8 mouse cellular contexts compared by ENCODE assay signal in genomic region chr10:79779784-79780663, GRCm38 (mm10). TPM values are rescaled to one million over a fixed set of nuclear protein-coding genes. Genes with fewer than 3 reads are reported as not detected.
A peak's percentile ranks its signal among the peaks of the same experiment; 100 is the strongest.
DNase-seq lines count a peak whose midpoint lies in the region; ATAC-seq and TF ChIP-seq lines count a peak whose summit lies in the region.

No protein-coding gene starts in this region.

- H3K4me3 ChIP-seq in forebrain, embryonic 12.5 days (replicated peaks): peak overlapping the region; percentile 38
- peak overlapping the region; percentile 39 for H3K4me3 ChIP-seq in heart, postnatal 0 days (ENCODE audit: low read depth, low read length)
- peak overlapping the region; percentile 53 for H3K4me3 ChIP-seq in liver, embryonic 16.5 days (ENCODE audit: low read depth, low read length)
- peak overlapping the region; percentile 38 for H3K4me3 ChIP-seq in neural tube, embryonic 13.5 days
- H3K4me3 ChIP-seq in testis, adult 2 months (ENCODE audit: control insufficient read depth, low read depth, low read length): peak overlapping the region; percentile 73

- no peaks in the 10 kb centered on the region for H3K36me3 ChIP-seq in forebrain, embryonic 12.5 days (replicated peaks)
- H3K36me3 ChIP-seq in heart, postnatal 0 days (replicated peaks; ENCODE audit: control insufficient read depth, insufficient read depth, low read length): no peaks in the 10 kb centered on the region
- no peaks in the 10 kb centered on the region for H3K36me3 ChIP-seq in liver, embryonic 16.5 days (ENCODE audit: control insufficient read depth, insufficient read depth)
- no peaks in the 10 kb centered on the region for H3K36me3 ChIP-seq in neural tube, embryonic 13.5 days
- H3K36me3 ChIP-seq in testis, adult 2 months (ENCODE audit: control insufficient read depth, insufficient read depth, low read length): no peaks in the 10 kb centered on the region

- peaks cover 29% of the 10 kb centered on the region for H3K4me1 ChIP-seq in forebrain, embryonic 12.5 days
- H3K4me1 ChIP-seq in heart, postnatal 0 days (ENCODE audit: control insufficient read depth, insufficient read depth): peaks cover 7% of the 10 kb centered on the region
- H3K4me1 ChIP-seq in liver, embryonic 16.5 days (ENCODE audit: control insufficient read depth, low read depth, low read length): peaks cover 23% of the 10 kb centered on the region
- peaks cover 49% of the 10 kb centered on the region for H3K4me1 ChIP-seq in neural tube, embryonic 13.5 days (replicated peaks)
- H3K4me1 ChIP-seq in testis, adult 2 months (ENCODE audit: control insufficient read depth, insufficient read depth, low read length): peaks cover 29% of the 10 kb centered on the region

- TF ChIP-seq EP300 in heart, postnatal 0 days (IDR thresholded peaks at IDR 0.05; ENCODE audit: low read depth): no peak

- peak; percentile 80 for TF ChIP-seq CTCF in heart, postnatal 0 days (IDR thresholded peaks at IDR 0.05; ENCODE audit: low read depth)
- peak; percentile 92 for TF ChIP-seq CTCF in testis, adult 2 months (IDR thresholded peaks at IDR 0.05; ENCODE audit: control insufficient read depth, insufficient read depth, insufficient replicate concordance, low read depth, low read length)

- peaks cover 86% of the 10 kb centered on the region for H3K27me3 ChIP-seq in forebrain, embryonic 12.5 days
- H3K27me3 ChIP-seq in heart, postnatal 0 days (ENCODE audit: control insufficient read depth, insufficient read depth, low read length): peaks cover 13% of the 10 kb centered on the region
- H3K27me3 ChIP-seq in liver, embryonic 16.5 days (ENCODE audit: control insufficient read depth, insufficient read depth, low read depth, low read length): peaks cover 39% of the 10 kb centered on the region
- H3K27me3 ChIP-seq in neural tube, embryonic 13.5 days: peaks cover 78% of the 10 kb centered on the region
- no peaks in the 10 kb centered on the region for H3K27me3 ChIP-seq in testis, adult 2 months (ENCODE audit: control insufficient read depth, insufficient read depth, low read length)

- peak overlapping the region; percentile 64 for H3K4me2 ChIP-seq in forebrain, embryonic 12.5 days
- H3K4me2 ChIP-seq in heart, postnatal 0 days (ENCODE audit: low read depth, low read length): peak overlapping the region; percentile 67
- peak overlapping the region; percentile 77 for H3K4me2 ChIP-seq in liver, embryonic 16.5 days (ENCODE audit: low read depth, low read length)
- peak overlapping the region; percentile 60 for H3K4me2 ChIP-seq in neural tube, embryonic 13.5 days

- no peaks in the 10 kb centered on the region for H3K9me3 ChIP-seq in forebrain, embryonic 12.5 days
- no peaks in the 10 kb centered on the region; the same call in 1 of the 2 replicates for H3K9me3 ChIP-seq in heart, postnatal 0 days (replicated peaks; ENCODE audit: control insufficient read depth, low read length)
- peaks cover under 1% of the 10 kb centered on the region; the same call in 1 of the 2 replicates for H3K9me3 ChIP-seq in liver, embryonic 16.5 days (replicated peaks; ENCODE audit: control insufficient read depth, low read length)
- H3K9me3 ChIP-seq in neural tube, embryonic 13.5 days: peaks cover 4% of the 10 kb centered on the region; the same call in 1 of the 2 replicates

- peak; percentile 89 to 92 for DNase-seq in CD8-positive naive resting alpha-beta T cell, adult 2 months (ENCODE audit: low read depth in 2 of 2, low spot score in 2 of 2)
- peak; percentile 93 for DNase-seq in c-Kit-positive CD71-positive TER-119-positive erythroid progenitor cells, embryonic 14.5 days (ENCODE audit: low spot score)
- peak; percentile 92 for DNase-seq in heart, postnatal 0 days (ENCODE audit: low spot score)
- peak; percentile 99 for DNase-seq in kidney, postnatal 4 days

- ATAC-seq in forebrain, embryonic 12.5 days (ENCODE audit: low FRiP score): peak; percentile 88
- peak; percentile 85 for ATAC-seq in heart, postnatal 0 days (ENCODE audit: insufficient read depth, low read depth)
- peak; percentile 85 for ATAC-seq in liver, embryonic 16.5 days (ENCODE audit: low read depth)
- ATAC-seq in neural tube, embryonic 13.5 days (ENCODE audit: low read depth): peak; percentile 91

- 2% methylated on average over 55 of the region's 55 CpGs for WGBS in forebrain, embryonic 12.5 days
- WGBS in heart, postnatal 0 days: 2% methylated on average over 55 of the region's 55 CpGs
- 1% methylated on average over 55 of the region's 55 CpGs for WGBS in liver, embryonic 16.5 days (ENCODE audit: insufficient replicate concordance)
- 2% methylated on average over 55 of the region's 55 CpGs for WGBS in neural tube, embryonic 13.5 days

- H3K27ac ChIP-seq in forebrain, embryonic 12.5 days: no peak overlapping the region
- H3K27ac ChIP-seq in heart, postnatal 0 days (ENCODE audit: low read depth): no peak overlapping the region
- H3K27ac ChIP-seq in liver, embryonic 16.5 days (ENCODE audit: low read length): peak overlapping the region; percentile 35; the same call in 1 of the 2 replicates
- H3K27ac ChIP-seq in neural tube, embryonic 13.5 days (replicated peaks): no peak overlapping the region
- peak overlapping the region; percentile 3 for H3K27ac ChIP-seq in testis, adult 2 months (ENCODE audit: control insufficient read depth, insufficient read depth, low read depth, low read length)

- no peak for TF ChIP-seq POLR2A in testis, adult 2 months (IDR thresholded peaks at IDR 0.05; ENCODE audit: control insufficient read depth, low read depth, low read length)

- no peak overlapping the region for H3K9ac ChIP-seq in forebrain, embryonic 12.5 days
- H3K9ac ChIP-seq in heart, postnatal 0 days (replicated peaks; ENCODE audit: low read depth, low read length): no peak overlapping the region
- no peak overlapping the region for H3K9ac ChIP-seq in liver, embryonic 16.5 days (ENCODE audit: low read depth, low read length)
- peak overlapping the region; percentile 50 for H3K9ac ChIP-seq in neural tube, embryonic 13.5 days

RNA-seq across cellular contexts. Expression of gene Fstl3, which starts 3.0 kb away (rescaled TPM):
- 0.55 and 1.0 TPM in 2 replicates for polyA plus RNA-seq in forebrain, embryonic 12.5 days (2016; fragmentation: Nextera tagmentation; extraction: Ambion mirVana)
- 21.4 and 28.0 TPM in 2 replicates for total RNA-seq in heart, postnatal 0 days (2014; rRNA removed; ENCODE audit: low replicate concordance)
- polyA plus RNA-seq in heart, postnatal 0 days (2015; fragmentation: Nextera tagmentation; extraction: Ambion mirVana): 13.2 and 13.7 TPM in 2 replicates
- 1.0 TPM in 2 replicates for polyA plus RNA-seq in liver, embryonic 16.5 days (2015; fragmentation: Nextera tagmentation; extraction: Ambion mirVana)
- polyA plus RNA-seq in neural tube, embryonic 13.5 days (2015; fragmentation: Nextera tagmentation; extraction: Ambion mirVana): 1.9 and 2.8 TPM in 2 replicates
- polyA plus RNA-seq in testis, adult 2 months (2012; rRNA removed): 13.8 and 16.1 TPM in 2 replicates

RNA-seq across cellular contexts. Expression of gene Prss57, which starts 10.7 kb away (rescaled TPM):
- 0.09 TPM in 1 of 2 replicates, not detected in the other for polyA plus RNA-seq in forebrain, embryonic 12.5 days (2016; fragmentation: Nextera tagmentation; extraction: Ambion mirVana)
- 1.3 and 1.4 TPM in 2 replicates for total RNA-seq in heart, postnatal 0 days (2014; rRNA removed; ENCODE audit: low replicate concordance)
- polyA plus RNA-seq in heart, postnatal 0 days (2015; fragmentation: Nextera tagmentation; extraction: Ambion mirVana): not detected in 2 replicates
- 6.3 and 7.1 TPM in 2 replicates for polyA plus RNA-seq in liver, embryonic 16.5 days (2015; fragmentation: Nextera tagmentation; extraction: Ambion mirVana)
- polyA plus RNA-seq in neural tube, embryonic 13.5 days (2015; fragmentation: Nextera tagmentation; extraction: Ambion mirVana): 0.07 and 0.69 TPM in 2 replicates
- 0.11 TPM in 1 of 2 replicates, not detected in the other for polyA plus RNA-seq in testis, adult 2 months (2012; rRNA removed)

RNA-seq across cellular contexts. Expression of gene Rnf126, which starts 13.3 kb away (rescaled TPM):
- 96.8 and 103 TPM in 2 replicates for polyA plus RNA-seq in forebrain, embryonic 12.5 days (2016; fragmentation: Nextera tagmentation; extraction: Ambion mirVana)
- total RNA-seq in heart, postnatal 0 days (2014; rRNA removed; ENCODE audit: low replicate concordance): 38.6 and 67.5 TPM in 2 replicates
- 35.9 and 37.6 TPM in 2 replicates for polyA plus RNA-seq in heart, postnatal 0 days (2015; fragmentation: Nextera tagmentation; extraction: Ambion mirVana)
- polyA plus RNA-seq in liver, embryonic 16.5 days (2015; fragmentation: Nextera tagmentation; extraction: Ambion mirVana): 17.4 and 26.2 TPM in 2 replicates
- polyA plus RNA-seq in neural tube, embryonic 13.5 days (2015; fragmentation: Nextera tagmentation; extraction: Ambion mirVana): 96.2 and 98.5 TPM in 2 replicates
- polyA plus RNA-seq in testis, adult 2 months (2012; rRNA removed): 989 and 1,153 TPM in 2 replicates

RNA-seq across cellular contexts. Expression of gene Palm, which starts 13.3 kb away (rescaled TPM):
- 184 and 194 TPM in 2 replicates for polyA plus RNA-seq in forebrain, embryonic 12.5 days (2016; fragmentation: Nextera tagmentation; extraction: Ambion mirVana)
- 31.2 and 52.3 TPM in 2 replicates for total RNA-seq in heart, postnatal 0 days (2014; rRNA removed; ENCODE audit: low replicate concordance)
- 39.8 and 44.0 TPM in 2 replicates for polyA plus RNA-seq in heart, postnatal 0 days (2015; fragmentation: Nextera tagmentation; extraction: Ambion mirVana)
- polyA plus RNA-seq in liver, embryonic 16.5 days (2015; fragmentation: Nextera tagmentation; extraction: Ambion mirVana): 7.9 and 8.0 TPM in 2 replicates
- polyA plus RNA-seq in neural tube, embryonic 13.5 days (2015; fragmentation: Nextera tagmentation; extraction: Ambion mirVana): 214 and 231 TPM in 2 replicates
- 8.1 and 9.1 TPM in 2 replicates for polyA plus RNA-seq in testis, adult 2 months (2012; rRNA removed)

RNA-seq across cellular contexts. Expression of gene Fgf22, which starts 25.1 kb away (rescaled TPM):
- 0.47 and 0.68 TPM in 2 replicates for polyA plus RNA-seq in forebrain, embryonic 12.5 days (2016; fragmentation: Nextera tagmentation; extraction: Ambion mirVana)
- total RNA-seq in heart, postnatal 0 days (2014; rRNA removed; ENCODE audit: low replicate concordance): not detected in 2 replicates
- 0.14 TPM in 1 of 2 replicates, not detected in the other for polyA plus RNA-seq in heart, postnatal 0 days (2015; fragmentation: Nextera tagmentation; extraction: Ambion mirVana)
- polyA plus RNA-seq in liver, embryonic 16.5 days (2015; fragmentation: Nextera tagmentation; extraction: Ambion mirVana): not detected in 2 replicates
- 1.7 and 2.7 TPM in 2 replicates for polyA plus RNA-seq in neural tube, embryonic 13.5 days (2015; fragmentation: Nextera tagmentation; extraction: Ambion mirVana)
- 0.28 and 0.53 TPM in 2 replicates for polyA plus RNA-seq in testis, adult 2 months (2012; rRNA removed)

Comparison
In these comparisons a context has a peak if more than half of its experiments do, and no peak if none do; other contexts are left out.
1. H3K27ac ChIP-seq: peak in liver, embryonic 16.5 days (single experiment) and testis, adult 2 months (single experiment); none in forebrain, embryonic 12.5 days (single experiment), heart, postnatal 0 days (single experiment) and neural tube, embryonic 13.5 days (single experiment).
2. Peak in every context shown above with its lines, with median percentiles within 50 percentile points of each other: DNase-seq, ATAC-seq, H3K4me2 ChIP-seq and H3K4me3 ChIP-seq.